Mouse (Mus musculus) stomach, embryonic 15.5 days (tissue): ENCODE measurements at regions not wholly inside any gene's neighbourhood (a gene's known extent, or its start where the extent isn't known, plus 50 kb on each side); places are given as distances from the start of the nearest gene placed in this dataset.

Experiments
- ATAC-seq: fragments of 200-750 bp; cut with Nextera tagmentation; 2 replicates; pipeline ENCODE4 v1.8.0; 2017; ENCODE audit warnings: low read depth, moderate number of reproducible peaks, moderate TSS enrichment; ENCODE audit not compliant: insufficient read depth, low FRiP score
- H3K27ac ChIP-seq: fragments of 300-500 bp; sonication (generic); 2 replicates; pipeline ENCODE4 v1.5.1; 2015; ENCODE audit warnings: mild to moderate bottlenecking, inconsistent platforms
- H3K27me3 ChIP-seq: fragments of 300-500 bp; sonication (generic); replicated peaks from 2 replicates; pipeline ENCODE4 v1.6.1; 2015; ENCODE audit warnings: inconsistent platforms
- H3K36me3 ChIP-seq: fragments of 300-500 bp; sonication (generic); 2 replicates; pipeline ENCODE4 v1.6.1; 2015; ENCODE audit warnings: inconsistent platforms
- H3K4me1 ChIP-seq: fragments of 300-500 bp; sonication (generic); 2 replicates; pipeline ENCODE4 v1.6.1; 2015; ENCODE audit warnings: inconsistent platforms
- H3K4me2 ChIP-seq: fragments of 300-500 bp; sonication (generic); 2 replicates; pipeline ENCODE4 v1.6.1; 2015; ENCODE audit warnings: mild to moderate bottlenecking, inconsistent platforms
- H3K4me3 ChIP-seq: fragments of 300-500 bp; sonication (generic); replicated peaks from 2 replicates; pipeline ENCODE4 v1.5.1; 2015; ENCODE audit warnings: inconsistent platforms
- H3K9ac ChIP-seq: fragments of 300-500 bp; sonication (generic); 2 replicates; pipeline ENCODE4 v1.6.1; 2015; ENCODE audit warnings: inconsistent platforms
- H3K9me3 ChIP-seq: fragments of 300-500 bp; sonication (generic); 2 replicates; pipeline ENCODE4 v1.6.1; 2016; ENCODE audit warnings: inconsistent platforms
- WGBS: fragments of 180-500 bp; shearing (Covaris S2); methylation state at CpG from one replicate; pipeline ENCODE4 v1.1.7; 2015; 5-methylcytosine and 5-hydroxymethylcytosine counted together

DNA sequence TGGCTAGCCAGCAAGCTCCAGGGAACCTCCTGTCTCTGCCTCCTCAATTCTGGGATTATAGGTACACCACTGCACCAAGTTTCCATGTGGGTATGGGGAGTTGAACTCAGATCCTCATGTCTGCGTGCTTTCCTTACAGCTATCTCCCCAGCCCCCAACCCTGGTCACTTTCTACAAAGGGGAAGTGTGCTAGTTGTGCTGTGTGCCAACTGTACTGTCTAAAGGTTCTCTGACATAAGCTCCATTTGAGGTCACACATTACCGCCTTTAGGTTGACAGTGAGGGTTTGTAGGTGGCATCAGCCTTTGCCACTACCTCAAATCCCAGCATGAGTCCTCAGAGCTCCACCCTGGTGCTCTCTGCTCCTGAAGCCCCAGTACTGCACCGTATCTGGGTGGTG lies 200.7 kb downstream of the Tex29 start:
- no peak for ATAC-seq
- Histone ChIP-seq H3K4me3 (no peak overlapping the region), H3K27ac (no peak overlapping the region)

DNA sequence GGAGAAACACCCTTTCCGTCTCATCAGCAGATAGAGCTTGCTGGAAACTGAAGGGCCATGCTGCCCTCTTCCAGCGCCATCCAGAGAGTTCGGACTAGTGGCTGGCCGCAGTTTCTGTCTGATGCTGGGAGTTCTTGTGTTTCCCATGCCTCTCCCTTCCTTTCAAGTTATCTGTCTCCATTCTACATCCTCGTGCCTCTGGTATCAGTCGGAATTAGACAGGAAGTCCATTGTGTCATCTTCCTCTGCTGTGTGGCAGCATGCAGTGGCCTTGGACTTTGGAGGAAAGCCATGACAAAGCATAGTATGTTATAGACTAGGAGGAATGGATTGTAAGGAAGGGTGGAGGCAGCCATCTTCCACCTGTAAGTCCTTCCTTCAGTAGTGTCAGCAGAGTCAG lies 201.4 kb downstream of the Tex29 start:
- no peak for ATAC-seq
- whole genome bisulfite sequencing = 53% methylated on average over 6 of the region's 6 CpGs
- H3K9me3 ChIP-seq = no peaks in the 10 kb centered on the region
- no peak overlapping the region for H3K27ac ChIP-seq
- H3K4me2 ChIP-seq = 0 out of 2 replicates have a peak overlapping the region, but pooled peaks have one; percentile 9
- peaks cover 3% of the 10 kb centered on the region; the same call in 1 of the 2 replicates for H3K4me1 ChIP-seq
- H3K4me3 ChIP-seq = no peak overlapping the region
- H3K36me3 ChIP-seq = no peaks in the 10 kb centered on the region
- no peaks in the 10 kb centered on the region for H3K27me3 ChIP-seq
- H3K9ac ChIP-seq = no peak overlapping the region

More for the DNA sequence above, 200.7 kb downstream of the Tex29 start:
- WGBS = 73% methylated on average over 3 of the region's 3 CpGs
- no peak overlapping the region for H3K9ac ChIP-seq
- H3K4me2 ChIP-seq = no peak overlapping the region
- no peaks in the 10 kb centered on the region for H3K9me3 ChIP-seq
- H3K36me3 ChIP-seq = no peaks in the 10 kb centered on the region
- H3K4me1 ChIP-seq = peaks cover 4% of the 10 kb centered on the region; the same call in 1 of the 2 replicates
- H3K27me3 ChIP-seq = no peaks in the 10 kb centered on the region

GRCm38 (mm10) chr8:12050841-12051240 lies 210.6 kb downstream of the Tex29 start:
- Histone ChIP-seq H3K9me3 (no peaks in the 10 kb centered on the region), H3K27me3 (no peaks in the 10 kb centered on the region), H3K4me3 (no peak overlapping the region), H3K4me1 (no peaks in the 10 kb centered on the region), H3K4me2 (no peak overlapping the region), H3K9ac (no peak overlapping the region), H3K27ac (no peak overlapping the region), H3K36me3 (no peaks in the 10 kb centered on the region)
- WGBS = 64% methylated on average over 5 of the region's 5 CpGs
- no peak for ATAC-seq

DNA sequence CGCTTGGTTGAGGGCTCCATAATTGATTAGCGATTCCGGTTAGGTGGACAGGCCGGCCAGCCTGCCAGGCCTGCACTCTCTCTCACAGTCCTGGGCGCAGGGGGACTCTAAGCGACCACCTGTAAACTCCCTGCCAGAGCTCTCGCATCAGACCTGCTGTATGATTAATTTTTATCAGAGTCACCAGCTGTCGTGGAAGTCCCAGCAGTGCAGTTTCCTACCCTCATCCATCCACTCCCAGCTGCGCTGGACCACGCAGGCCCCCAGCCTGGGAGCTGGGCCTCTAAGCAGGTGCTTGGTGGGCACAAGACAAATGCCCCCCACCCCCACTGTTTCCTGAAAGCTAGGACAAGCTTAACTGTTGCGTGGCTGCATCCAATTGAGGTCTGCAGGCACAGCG lies 211.1 kb downstream of the Tex29 start:
- WGBS = 36% methylated on average over 12 of the region's 12 CpGs
- Histone ChIP-seq H3K27me3 (no peaks in the 10 kb centered on the region), H3K9ac (no peak overlapping the region), H3K27ac (no peak overlapping the region), H3K36me3 (no peaks in the 10 kb centered on the region), H3K4me2 (no peak overlapping the region), H3K9me3 (no peaks in the 10 kb centered on the region), H3K4me1 (no peaks in the 10 kb centered on the region), H3K4me3 (no peak overlapping the region)
- ATAC-seq = no peak

DNA sequence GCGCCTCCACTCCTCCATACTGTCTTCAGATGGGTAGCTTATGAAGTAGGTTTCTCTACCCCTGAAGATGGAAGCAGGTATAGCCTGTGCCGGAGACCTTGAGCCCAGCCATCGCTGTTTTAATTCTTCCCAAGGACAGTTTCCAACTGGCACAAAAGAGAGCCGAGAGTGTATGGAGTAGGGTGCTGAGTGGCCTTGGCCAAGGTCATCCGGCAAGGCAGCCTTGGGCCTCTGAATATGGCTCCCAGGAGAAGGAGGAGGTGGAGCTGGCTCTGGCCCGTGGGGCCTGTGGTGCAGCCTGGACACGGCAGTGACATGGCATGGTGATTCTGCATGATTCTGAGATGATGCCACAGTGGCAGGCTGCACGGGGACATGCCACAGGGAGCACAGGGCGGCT lies 215.7 kb downstream of the Tex29 start:
- Histone ChIP-seq H3K9ac (no peak overlapping the region), H3K4me1 (no peaks in the 10 kb centered on the region), H3K4me2 (no peak overlapping the region), H3K27me3 (no peaks in the 10 kb centered on the region), H3K4me3 (no peak overlapping the region), H3K27ac (no peak overlapping the region), H3K36me3 (no peaks in the 10 kb centered on the region), H3K9me3 (no peaks in the 10 kb centered on the region)
- 89% methylated on average over 9 of the region's 9 CpGs for WGBS
- no peak for ATAC-seq

DNA sequence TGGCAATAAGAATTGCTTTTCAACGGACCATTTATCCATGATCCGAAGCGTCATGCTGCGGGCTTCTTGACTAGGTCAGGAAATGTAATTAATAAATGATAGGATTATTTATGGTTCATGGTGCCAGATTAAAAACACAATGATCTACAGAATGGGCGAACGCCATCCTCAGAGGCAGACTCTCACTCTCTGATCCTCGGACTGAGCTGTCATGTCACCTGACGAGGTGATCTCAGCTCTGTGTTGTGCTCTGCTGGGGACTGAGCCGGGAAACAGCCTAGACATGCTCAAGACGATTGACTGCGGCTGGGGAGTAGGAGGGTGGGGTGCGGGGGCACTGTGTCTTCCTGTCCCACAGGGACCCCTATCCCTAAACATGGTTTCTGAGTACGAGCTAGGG lies 217.4 kb upstream of the A230072I06Rik start:
- Histone ChIP-seq H3K36me3 (no peaks in the 10 kb centered on the region), H3K4me2 (no peak overlapping the region), H3K27ac (no peak overlapping the region), H3K4me3 (no peak overlapping the region), H3K9me3 (no peaks in the 10 kb centered on the region), H3K27me3 (0 out of 2 replicates have a peak, but pooled peaks cover 3% of the 10 kb centered on the region), H3K4me1 (no peaks in the 10 kb centered on the region), H3K9ac (no peak overlapping the region)
- no peak for ATAC-seq
- WGBS = 58% methylated on average over 13 of the region's 13 CpGs

DNA sequence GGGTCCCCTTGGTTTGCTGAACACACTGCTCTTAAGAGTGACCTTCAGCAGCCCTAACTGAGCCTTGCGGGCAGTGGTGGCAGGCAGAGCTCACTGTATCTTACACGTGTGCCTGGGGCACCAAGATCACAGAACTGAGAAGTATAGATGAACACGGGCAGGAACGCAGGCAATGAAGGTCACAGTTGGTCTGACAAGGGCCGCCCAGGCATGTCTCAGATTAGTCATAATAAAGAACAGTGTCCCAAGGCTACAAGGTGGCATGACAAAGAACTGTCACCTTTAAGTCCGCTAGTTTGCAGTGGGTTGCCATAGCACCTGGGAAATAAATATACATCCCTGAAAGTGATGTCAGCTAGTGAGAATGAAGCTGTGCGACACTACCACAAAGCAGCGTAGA lies 215.9 kb upstream of the A230072I06Rik start:
- 66% methylated on average over 8 of the region's 8 CpGs for WGBS
- Histone ChIP-seq H3K4me2 (no peak overlapping the region), H3K4me1 (no peaks in the 10 kb centered on the region), H3K9ac (no peak overlapping the region), H3K9me3 (no peaks in the 10 kb centered on the region), H3K36me3 (no peaks in the 10 kb centered on the region), H3K27ac (no peak overlapping the region), H3K4me3 (no peak overlapping the region), H3K27me3 (0 out of 2 replicates have a peak, but pooled peaks cover 3% of the 10 kb centered on the region)
- ATAC-seq = no peak

- H3K4me3 ChIP-seq = no peak overlapping the region
- no peak overlapping the region for H3K9ac ChIP-seq
- WGBS = 86% methylated on average over 7 of the region's 7 CpGs
- ATAC-seq = no peak
- no peak overlapping the region for H3K4me2 ChIP-seq
- H3K4me1 ChIP-seq = no peaks in the 10 kb centered on the region
- no peak overlapping the region for H3K27ac ChIP-seq
- no peaks in the 10 kb centered on the region for H3K36me3 ChIP-seq
- H3K27me3 ChIP-seq = 0 out of 2 replicates have a peak, but pooled peaks cover 3% of the 10 kb centered on the region
- H3K9me3 ChIP-seq = no peaks in the 10 kb centered on the region
These were observed 214.0 kb upstream of the A230072I06Rik start for GRCm38 (mm10) chr8:12064664-12065063.

- ATAC-seq = no peak
- WGBS = 82% methylated on average over 10 of the region's 10 CpGs
These were observed 212.2 kb upstream of the A230072I06Rik start for GRCm38 (mm10) chr8:12066454-12066853.

DNA sequence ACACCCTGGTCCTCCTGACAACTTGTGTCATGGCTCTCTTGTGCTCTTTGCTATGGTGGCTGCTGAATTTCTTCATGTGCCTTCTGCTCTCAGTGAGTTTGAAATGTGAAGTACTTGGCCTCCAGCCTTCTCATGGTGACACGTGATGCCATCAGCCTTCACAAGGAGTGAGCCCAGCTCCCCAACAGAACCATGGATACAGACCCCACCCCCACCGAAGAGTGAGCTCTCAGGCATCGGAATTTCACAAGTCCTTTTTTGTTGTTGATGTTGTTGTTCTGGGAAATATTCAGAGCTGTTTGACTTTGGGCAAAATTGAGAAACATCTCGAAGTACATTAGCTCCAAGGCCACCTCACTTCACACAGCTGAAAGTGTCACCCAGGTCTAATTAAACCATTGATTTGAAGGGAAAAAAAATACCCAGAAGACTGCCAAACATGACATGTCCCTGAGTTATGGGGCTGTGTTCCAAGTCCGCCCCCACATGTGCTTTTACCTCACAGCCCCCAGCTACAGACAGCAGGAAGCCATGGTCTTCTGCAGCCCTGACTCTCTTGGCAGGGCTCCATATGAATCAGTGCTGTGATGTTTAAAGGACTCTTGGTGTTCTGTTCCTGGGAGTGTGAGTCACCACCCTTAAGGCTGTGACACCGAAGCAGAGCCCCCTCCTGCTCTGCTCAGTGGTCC lies 205.2 kb upstream of the A230072I06Rik start:
- Histone ChIP-seq H3K27me3 (no peaks in the 10 kb centered on the region), H3K4me1 (no peaks in the 10 kb centered on the region), H3K4me3 (no peak overlapping the region), H3K4me2 (no peak overlapping the region), H3K27ac (no peak overlapping the region), H3K36me3 (no peaks in the 10 kb centered on the region), H3K9me3 (no peaks in the 10 kb centered on the region), H3K9ac (no peak overlapping the region)
- 54% methylated on average over 6 of the region's 6 CpGs for WGBS
- no peak; the same call in 1 of the 2 replicates for ATAC-seq

More at GRCm38 (mm10) chr8:12066454-12066853, 212.2 kb upstream of the A230072I06Rik start:
- H3K9ac ChIP-seq = no peak overlapping the region
- no peak overlapping the region for H3K27ac ChIP-seq
- H3K4me2 ChIP-seq = no peak overlapping the region
- no peaks in the 10 kb centered on the region for H3K36me3 ChIP-seq
- no peaks in the 10 kb centered on the region for H3K4me1 ChIP-seq
- H3K4me3 ChIP-seq = no peak overlapping the region
- H3K27me3 ChIP-seq = 0 out of 2 replicates have a peak, but pooled peaks cover under 1% of the 10 kb centered on the region
- no peaks in the 10 kb centered on the region for H3K9me3 ChIP-seq

DNA sequence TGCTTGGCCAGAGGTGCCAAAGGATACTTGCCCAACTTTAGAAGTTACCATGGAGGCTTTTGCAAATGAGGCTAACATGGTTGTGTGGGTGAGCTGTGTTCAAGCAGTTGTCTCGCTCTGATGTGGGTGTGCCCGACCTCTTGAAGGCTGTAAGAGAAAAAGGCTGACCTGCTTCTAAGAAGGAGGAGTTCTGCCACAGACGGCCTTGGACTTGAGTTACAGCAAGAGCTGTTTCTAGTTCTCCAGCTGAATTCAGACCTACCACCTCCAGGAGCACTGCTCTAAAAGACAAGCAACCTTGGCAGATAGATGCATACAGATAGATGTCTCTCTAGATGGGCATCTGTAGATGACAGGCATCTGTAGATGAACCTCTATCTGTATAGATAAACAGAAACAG lies 202.7 kb upstream of the A230072I06Rik start:
- 64% methylated on average over 3 of the region's 3 CpGs for WGBS
- H3K27ac ChIP-seq = no peak overlapping the region
- H3K9ac ChIP-seq = no peak overlapping the region
- no peaks in the 10 kb centered on the region for H3K9me3 ChIP-seq
- no peak overlapping the region for H3K4me3 ChIP-seq
- no peaks in the 10 kb centered on the region for H3K4me1 ChIP-seq
- no peaks in the 10 kb centered on the region for H3K27me3 ChIP-seq
- no peak for ATAC-seq
- H3K4me2 ChIP-seq = no peak overlapping the region
- no peaks in the 10 kb centered on the region for H3K36me3 ChIP-seq

DNA sequence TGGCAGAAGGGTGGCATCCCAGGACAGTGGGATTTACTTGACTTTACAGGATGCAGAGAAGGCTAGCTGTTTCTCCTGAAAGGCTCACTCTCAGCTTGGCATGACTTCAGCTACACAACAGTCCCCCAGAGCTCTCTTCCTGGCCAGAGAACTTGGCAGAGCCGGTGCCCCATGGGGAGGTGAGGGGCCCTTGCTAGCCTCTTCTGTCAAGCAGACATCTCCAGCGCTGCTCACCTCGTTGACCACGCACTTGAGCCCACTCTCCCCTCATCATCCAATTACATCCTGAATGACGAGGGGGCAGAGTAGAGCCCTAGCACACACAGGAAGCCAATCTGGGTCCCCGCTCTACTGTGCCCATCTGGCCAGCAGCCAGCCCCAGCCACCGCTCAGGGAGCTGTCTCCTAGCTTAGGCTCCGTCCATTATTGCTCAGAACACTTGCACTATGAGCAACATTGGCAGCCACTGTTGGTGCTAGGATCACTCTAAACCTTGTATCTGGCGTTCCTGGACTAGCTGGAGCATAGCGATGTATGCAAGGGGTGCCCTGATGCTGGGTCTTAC lies 201.7 kb upstream of the A230072I06Rik start:
- no peak overlapping the region for H3K27ac ChIP-seq
- no peak overlapping the region for H3K4me3 ChIP-seq
- H3K36me3 ChIP-seq = no peaks in the 10 kb centered on the region
- H3K27me3 ChIP-seq = no peaks in the 10 kb centered on the region
- 74% methylated on average over 10 of the region's 10 CpGs for WGBS
- H3K9ac ChIP-seq = no peak overlapping the region
- ATAC-seq = no peak
- no peaks in the 10 kb centered on the region for H3K9me3 ChIP-seq
- H3K4me1 ChIP-seq = no peaks in the 10 kb centered on the region
- H3K4me2 ChIP-seq = no peak overlapping the region
